Mouse (Mus musculus): ENCODE results near the gene Plin4.
"Not testable (repeated sequence)": the region's sequence is repeated elsewhere in the genome, so short reads cannot be mapped to it uniquely, and the experiment has no call there.

The Plin4 gene

DNA sequence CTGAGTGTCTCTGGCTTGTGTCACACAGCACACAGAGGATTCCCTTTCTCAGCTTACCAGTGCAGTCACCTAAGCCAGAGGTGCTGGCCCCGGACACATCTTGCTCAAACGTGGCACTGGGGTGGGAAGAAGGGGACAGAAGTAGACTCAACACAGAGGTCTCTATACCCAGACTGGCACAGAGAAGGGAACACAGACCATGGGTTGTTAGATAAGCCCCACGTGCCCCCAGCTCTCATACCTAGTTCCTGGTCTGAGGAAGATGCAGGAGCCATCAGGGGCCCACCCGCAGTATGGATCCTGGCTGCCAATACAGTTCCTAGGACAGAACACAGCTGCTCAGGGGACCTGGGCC is 15.7 kb upstream of the Plin4 start:
- DNase-seq: no peak

DNA sequence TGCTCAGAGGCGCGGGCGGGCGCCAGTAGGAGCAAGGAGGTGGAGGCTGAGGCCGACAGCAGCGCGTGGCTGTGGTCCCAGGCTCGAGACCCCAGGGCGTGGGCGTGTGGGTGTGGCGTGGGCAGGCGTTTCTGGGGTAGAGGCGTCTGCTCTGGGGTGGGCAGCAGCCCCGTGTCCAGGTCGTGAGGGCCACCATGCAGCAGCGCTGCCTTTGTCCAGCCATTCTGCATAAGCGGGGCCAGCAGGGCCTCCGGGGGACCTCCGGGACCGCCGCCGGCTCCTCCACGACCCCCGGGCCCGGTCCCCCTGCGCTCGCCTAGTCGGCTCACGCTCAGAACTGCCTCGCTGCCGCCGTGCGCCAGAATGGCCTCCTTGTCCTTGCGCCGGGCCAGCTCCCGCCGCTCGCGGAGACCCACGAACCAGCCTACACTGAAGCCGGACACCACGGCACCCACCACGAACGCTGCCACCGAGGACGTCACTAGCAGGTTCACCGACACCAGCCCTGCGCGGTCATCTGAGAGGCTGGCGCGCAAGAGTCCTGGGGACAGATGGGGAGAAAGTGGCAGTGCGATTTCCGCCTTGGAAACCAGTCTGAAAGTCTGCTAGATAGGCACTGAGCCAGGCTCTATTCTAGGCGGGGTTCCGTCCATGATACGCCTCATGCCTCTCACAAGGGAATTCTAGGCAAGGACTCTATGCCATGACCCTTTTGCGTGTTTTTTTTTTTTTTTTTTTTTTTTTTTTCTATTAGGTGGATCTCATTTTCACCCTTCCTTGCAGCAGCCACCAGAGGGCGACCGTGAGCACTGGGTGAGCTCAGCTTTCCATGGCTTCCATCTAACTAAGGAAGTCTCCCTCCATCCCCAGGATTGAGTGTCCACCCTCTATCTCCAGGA is 15.0 kb upstream of the Plin4 start:
- DNase-seq: no peak

DNA sequence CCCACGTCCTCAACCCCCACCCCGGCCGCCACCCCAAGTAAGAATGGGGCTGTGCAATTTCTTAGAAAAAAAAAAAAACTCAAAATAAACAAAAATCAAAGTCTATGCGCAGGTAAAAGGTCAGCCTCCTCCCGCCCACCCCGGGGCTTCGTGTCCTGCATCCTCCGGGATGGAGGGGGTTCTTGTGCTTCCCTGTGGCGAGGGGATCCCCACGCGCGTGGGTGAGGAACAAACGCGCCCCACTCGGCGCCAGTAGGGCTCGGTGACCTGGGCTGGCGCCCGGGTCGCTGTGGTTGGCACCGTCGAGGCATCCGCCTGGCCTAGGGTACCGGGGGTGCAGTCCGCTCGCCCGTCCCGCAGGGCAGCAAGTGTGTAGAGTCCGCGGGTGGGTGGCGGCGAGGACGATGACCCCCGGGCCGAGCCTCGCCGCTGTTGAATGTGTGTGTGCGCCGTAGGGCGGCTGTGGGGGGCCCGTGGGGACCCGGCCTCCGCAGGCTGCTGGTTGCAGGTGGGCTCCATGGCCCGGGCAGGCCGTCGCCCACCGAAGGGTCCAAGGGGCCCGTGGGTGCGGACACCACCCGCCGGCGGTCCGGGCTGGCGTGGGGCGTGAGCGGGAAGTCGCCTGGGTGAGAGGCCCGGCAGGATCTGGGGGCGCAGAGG is 14.2 kb upstream of the Plin4 start:
- no peak for DNase-seq

DNA sequence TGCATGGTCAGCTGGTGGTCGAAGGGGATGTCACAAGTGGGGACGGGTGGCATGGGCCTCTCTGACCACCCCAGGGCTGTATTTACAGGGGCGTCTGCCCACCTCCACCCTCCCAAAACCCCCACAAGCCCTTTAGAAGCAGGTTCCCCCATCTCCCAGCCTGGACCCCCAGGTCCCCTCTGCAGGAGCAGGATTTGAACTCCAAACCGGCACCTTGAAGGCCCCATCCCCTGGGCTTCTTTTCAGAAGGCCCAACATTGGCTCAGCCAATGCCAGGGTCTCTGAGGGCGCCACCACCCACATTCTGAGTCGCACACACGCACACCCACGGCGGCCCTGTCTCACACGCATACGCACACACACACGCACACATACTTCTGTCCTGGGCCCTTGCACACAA is 13.6 kb upstream of the Plin4 start:
- DNase-seq: no peak

DNA sequence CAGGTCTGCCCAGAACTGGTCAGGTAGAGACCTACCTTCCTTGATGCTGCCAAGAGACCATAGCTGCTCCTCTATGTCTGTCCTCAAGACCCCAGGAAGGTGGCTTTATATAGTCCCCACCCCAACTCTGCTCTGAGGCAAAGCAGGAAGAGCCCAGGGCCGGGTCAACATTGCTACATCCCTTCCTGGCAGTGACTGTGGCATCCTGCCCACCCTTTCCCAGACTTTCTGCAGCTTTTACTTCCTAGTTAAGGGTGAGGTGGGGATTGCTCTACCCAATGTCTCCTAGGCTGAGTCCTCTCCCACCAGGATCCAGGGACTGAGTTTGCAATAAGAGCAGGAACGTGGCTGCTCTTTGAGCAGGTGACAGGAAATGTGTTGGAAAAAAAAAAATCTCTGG is 12.2 kb upstream of the Plin4 start, which contains the start of gene Lrg1:
Gene Lrg1 (minus strand): TSS at position 176 of the 400 bp plus-strand sequence.
- DNase-seq: no peak

DNA sequence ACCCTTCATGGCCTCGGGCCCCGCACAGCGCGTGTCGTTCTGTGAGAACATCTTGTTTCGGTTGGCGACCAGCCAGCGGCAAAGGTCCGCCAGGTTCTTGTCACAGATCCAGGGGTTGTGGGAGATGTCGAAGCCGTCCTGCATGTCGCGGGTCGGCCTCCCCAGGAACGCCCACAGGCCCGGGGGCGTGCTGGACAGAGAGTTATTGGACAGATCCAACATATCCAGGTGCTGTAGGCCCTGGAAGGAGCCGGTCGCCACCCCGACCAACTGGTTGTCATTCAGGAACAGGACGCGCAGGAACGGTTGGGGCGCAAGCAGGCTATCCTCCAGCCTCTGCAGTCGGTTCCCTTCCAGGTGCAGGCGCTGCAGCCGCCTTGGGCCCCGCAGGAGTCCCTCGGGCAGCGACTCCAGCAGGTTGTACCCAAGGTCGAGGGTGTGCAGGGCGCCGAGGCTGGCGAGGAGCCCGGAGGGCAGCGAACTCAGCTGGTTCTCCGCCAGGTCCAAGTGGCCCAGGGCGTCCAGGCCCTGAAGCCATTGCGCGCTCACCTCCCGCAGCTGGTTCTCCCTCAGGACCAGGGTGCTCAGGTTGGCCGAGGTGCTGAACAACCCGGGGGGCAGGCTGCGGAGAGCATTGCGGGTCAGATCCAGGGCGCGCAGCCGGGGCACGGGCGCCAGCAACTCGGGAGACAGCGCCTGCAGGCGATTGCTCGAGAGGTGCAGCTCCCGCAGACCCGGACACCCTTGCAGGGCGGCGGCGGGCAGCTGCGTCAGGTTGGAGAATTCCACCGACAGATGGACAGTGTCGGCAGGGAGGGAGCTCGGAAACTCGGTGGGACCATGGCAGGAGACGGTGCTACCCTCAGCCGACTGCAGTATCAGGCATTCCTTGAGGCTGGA is 10.6 kb upstream of the Plin4 start:
- DNase-seq: no peak

DNA sequence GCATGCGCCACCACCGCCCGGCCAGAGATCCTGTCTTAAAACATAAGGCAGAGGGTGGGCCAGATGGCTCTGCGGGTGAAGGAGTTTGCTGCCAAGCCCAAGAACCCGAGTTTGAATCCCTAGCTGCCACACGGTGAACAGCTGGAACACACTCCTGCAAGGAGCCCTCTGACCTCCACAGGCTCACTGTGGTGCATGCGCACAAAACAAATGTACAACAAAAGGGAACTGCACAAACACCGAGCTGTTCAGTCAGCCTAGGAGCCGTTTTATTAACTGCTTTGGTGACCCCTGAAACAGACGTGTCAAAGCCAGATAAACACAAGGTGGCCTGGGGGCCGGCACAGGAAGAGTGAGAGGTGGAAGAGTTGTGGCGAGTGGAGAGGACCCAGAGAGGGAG is 9.8 kb upstream of the Plin4 start:
- DNase-seq: no peak

DNA sequence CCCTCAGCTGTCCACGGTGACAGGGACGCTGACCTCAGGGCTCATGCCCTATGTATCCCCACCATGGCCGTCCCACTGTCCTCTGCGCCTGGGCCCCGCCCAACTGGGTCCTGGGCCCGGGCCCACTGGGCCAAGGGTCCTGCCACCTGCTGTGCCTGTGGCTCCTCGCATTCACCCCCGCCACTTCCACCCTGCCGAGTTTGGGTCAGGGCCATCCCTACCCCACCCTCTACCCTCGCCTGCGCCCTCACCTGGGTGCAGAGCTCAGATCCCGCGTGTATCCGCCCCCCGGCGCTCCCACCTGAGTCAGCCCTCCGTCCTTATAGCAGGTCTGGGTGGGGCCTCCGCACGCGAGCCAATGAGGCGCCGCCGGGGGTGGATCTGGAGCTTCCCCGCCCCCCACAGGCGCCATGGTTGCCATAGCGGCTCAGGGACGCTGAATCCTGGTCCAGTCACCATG is 7.7 kb upstream of the Plin4 start, which contains the start of gene Plin5:
Gene Plin5 (minus strand): TSS at position 346 of the 460 bp plus-strand sequence.
- DNase-seq: no peak

DNA sequence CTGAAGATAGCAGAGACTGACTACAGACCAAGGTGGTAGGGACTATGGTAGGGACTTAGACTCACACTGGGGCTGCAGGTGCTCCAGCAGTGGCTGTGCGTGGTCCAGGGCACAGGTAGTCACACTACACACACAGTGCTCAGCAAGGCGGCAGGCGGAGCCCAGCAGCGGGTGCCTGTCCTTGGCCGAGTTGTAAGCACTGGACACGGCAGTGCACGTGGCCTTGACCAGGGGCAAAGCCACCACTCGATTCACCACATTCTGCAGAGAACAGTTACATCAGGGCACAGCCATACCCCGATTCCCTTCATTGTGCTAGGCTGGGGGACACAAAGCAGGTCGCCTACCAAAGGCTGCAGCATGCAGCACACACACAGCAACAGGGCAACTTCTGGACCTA is 6.6 kb upstream of the Plin4 start:
- no peak for DNase-seq

DNA sequence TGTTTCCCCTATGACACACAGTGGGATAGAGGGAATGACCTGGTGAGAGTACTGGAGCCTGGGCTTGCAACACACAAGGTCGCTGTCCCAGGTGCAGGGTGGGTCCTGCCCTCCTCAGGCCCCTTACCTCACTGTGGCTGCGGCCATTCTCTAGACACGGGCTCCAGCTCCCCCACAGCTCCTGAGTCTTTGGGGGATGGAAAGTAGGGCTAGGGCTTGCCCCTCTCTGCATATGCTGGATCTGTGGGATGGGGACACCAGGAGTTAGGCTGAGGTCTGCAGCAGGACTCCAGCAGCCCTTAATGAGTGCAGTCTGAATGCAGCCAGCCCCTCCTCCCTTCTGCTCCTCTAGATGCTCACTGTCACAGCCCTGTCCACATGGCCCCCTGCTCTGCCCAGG is 3.1 kb upstream of the Plin4 start:
- no peak for DNase-seq

DNA sequence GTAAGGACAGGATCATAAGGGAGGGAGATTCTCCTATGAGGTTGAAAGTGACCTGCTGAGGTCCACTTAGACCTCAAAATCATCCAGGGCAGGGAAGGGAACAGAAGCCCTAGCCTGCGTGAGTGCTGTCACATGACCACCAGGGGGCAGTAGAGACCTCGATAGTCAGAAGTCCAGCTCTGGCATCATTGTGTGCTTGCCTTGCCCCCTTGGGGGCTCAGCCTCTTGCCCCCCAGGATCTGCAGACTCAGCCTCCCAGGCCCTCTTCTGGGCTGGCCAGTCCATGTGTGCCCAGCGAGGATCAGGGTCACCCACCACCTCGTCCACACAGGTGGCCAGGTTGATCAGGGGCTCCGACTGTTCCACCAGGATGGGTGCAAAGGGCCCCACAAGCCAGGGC is 2.3 kb upstream of the Plin4 start:
- no peak for DNase-seq

DNA sequence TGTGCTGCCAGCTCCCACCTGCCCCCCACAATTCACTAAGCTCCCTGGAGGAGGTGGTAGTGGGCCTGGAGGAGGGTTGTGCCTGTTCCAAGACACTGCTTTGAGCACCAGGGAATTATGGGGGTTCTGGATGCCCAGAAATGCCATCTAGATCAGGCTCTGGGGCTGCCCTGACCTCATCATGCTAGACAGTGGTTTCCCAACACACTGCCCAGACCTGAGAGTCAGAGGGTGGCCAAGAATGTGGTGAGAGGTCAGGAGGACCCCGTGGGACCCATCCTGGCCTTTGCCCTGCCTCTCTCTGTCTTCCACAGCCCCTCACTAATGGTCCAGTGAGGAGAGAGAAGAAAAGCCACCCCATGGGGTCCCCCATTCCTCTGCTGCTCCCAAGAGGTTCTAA is 1.4 kb upstream of the Plin4 start:
- DNase-seq: no peak

DNA sequence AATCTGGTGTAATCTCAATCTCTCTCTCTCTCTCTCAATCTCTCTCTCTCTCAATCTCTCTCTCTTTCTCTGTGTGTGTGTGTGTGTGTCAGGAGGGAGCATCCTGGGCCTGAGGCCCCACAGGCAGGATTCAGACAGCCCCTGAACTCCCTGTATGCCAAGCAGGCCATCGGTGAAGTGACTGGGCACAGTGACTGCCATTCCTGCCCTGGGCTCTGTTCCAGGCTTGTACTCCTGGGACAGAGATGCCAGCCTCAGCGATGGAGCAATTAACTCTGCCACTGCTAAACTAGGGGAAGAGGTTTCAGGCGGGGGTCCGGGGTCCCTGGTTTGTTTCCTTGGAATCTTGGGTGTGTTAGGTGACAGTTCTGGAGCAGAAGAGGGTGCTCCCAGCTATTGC is 968 bp upstream of the Plin4 start:
- no peak for DNase-seq

DNA sequence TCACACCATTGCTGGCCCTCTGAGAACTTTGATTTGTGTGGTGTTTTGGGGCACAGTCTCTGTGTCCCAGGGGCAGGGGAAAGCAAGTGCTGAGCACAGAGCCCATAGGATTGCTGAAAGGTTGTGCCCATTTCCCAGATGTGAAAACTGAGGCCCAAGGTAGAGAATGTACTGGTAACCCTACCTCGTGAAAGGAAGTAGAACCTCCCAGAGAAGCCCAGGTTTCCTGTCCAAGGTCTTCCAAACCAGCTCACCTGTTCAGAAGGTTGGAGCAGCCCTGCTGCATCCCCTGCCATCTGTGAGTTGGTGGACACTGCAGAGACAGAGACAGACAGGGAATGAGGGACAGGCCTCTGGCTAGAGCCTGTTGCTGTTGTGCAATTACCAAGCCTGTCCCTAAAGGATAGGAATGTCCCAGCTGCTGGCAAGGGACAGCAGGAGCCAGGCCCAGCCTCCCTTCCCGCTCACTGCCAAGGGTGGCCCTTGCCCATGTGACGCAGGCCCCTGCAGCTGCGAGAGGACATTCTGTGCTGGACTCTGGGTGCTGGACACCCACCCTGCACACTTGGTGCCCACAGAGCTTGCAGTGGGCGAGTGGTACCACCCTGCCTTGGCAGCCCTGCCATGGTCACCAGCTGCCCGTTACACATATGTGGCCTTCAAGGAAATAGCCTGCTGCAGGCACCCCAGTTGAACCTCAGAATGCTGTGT is 1.1 kb downstream of the Plin4 start:
- DNase-seq: no peak

DNA sequence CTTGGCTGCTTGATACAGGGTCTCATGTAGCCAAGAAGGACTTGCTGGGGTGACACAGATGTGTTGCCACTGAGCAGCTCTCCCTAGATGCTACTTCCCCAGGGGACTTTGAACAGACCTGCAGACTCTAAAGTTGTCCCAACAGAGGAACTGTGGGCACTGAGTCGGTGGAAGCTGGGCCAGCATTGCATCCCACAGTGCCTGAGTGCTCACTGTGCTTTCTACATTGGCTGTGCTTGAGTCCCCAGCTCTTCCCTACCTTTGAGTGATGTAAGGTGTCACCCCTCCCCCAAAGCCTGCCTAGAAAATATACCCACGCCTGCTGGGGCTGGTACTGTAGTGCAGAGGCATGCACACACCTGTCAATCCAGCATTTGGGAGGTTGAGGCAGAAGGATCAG is 1.9 kb downstream of the Plin4 start:
- no peak for DNase-seq

DNA sequence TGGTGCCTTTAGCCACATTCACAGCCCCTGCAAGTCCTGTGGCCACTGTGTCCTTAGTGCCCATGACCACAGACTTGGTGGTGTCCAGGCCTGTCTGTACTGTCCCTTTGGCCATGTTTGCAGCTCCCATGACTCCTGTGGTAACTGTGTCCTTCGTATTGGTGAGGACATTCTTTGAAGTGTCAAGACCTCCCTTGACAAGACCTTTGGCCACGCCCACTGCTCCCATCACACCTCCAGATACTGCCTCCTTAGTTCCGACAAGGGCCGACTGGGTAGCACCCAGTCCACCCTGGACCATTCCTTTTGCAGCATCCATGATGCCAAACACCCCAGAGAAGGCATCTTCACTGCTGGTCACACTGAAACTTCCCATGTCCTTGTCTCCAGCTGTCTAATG is 2.6 kb downstream of the Plin4 start:
- no peak for DNase-seq

DNA sequence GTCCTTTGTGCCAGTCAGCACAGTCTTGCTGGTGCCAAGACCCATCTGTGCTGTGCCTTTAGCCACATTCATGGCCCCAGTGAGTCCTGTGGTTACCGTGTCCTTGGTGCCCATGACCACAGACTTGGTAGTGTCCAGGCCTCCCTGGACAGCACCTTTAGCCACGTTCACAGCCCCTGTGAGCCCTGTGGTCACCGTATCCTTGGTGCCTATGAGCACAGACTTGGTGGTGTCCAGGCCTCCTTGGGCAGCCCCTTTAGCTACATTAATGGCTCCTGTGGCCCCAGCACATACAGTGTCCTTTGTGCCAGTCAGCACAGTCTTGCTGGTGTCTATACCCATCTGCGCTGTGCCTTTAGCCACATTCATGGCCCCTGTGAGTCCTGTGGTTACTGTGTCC is 3.2 kb downstream of the Plin4 start:
- DNase-seq: not testable (repeated sequence)

DNA sequence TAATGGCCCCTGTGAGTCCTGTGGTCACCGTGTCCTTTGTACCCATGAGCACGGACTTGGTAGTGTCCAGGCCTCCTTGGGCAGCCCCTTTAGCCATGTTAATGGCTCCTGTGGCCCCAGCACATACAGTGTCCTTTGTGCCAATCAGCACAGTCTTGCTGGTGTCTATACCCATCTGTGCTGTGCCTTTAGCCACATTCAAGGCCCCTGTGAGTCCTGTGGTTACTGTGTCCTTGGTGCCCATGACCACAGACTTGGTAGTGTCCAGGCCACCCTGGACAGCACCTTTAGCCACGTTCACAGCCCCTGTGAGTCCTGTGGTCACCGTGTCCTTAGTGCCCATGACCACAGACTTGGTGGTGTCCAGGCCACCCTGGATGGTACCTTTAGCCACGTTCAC is 4.8 kb downstream of the Plin4 start:
- not testable (repeated sequence) for DNase-seq

DNA sequence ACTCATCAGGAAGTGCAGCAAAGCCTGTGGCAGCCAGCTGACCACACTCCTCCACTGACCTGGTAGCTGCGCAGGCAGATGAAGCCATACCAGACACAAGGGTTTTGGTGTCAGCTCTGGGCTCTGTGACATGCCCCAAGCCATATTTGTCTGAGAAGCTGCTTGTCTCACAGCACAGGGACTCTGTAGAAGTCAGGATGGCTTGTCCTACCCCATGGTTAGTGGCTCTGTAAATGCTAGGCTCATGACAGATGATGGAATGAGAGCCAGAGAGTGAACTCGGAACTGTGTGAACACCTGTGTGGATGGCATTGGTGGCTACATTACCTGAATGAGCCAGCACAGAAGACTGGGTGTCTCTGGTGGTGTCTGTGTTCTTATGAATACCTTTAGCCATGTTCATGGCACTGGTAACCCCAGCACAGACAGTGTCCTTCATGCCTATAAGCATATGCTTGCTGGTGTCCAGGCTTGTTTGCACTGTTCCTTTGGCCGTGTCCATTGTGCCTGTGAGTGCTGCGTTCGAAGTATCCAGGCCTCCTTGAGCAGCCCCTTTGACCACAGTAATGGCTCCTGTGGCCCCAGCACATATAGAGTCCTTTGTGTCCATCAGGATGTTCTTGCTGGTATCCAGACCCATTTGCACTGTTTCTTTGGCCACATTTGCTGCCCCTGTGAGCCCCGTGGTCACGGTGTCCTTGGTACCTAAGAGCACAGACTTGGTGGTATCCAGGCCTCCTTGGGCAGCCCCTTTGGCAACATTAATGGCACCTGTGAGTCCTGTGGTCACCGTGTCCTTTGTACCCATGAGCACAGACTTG is 5.9 kb downstream of the Plin4 start:
- DNase-seq: no peak

DNA sequence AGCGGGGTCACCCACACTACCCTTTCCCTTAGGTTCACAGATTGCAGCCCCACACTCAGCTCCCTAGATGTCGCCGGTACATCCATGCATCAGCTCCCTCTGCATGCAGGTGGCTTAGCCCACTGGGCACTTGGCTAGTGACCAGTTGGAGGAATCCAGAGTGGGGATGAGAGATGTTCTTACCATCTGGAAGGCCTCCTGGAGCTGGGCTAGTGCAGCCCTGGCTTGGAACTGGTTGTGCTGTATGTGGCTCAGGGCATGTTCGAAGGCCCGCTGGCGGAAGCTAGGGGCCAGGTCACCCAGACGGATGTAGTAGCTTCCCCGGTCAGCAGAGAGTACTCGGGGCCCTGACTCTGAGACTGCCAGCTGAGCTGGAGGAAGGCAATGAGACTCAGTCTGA is 6.7 kb downstream of the Plin4 start:
- no peak for DNase-seq

DNA sequence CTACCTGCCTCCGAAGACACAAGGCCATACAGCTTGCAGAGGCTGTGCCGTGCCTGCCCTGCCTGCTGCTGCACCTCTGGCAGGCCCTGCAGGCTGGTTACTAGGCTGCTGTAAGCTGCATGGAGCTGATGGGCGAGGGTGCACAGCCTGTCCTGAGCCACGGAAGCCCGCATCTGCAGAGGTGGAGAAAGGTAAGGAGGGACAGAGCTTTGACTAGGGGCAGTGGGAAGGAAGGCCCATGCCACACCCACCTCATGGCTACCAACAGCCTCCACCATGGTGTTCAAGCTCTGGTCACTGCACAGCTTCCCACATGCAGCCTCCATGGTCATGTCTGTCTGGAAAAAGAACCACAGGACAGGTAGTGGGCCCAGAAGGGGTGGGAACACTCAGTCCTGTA is 7.4 kb downstream of the Plin4 start:
- DNase-seq: no peak

DNA sequence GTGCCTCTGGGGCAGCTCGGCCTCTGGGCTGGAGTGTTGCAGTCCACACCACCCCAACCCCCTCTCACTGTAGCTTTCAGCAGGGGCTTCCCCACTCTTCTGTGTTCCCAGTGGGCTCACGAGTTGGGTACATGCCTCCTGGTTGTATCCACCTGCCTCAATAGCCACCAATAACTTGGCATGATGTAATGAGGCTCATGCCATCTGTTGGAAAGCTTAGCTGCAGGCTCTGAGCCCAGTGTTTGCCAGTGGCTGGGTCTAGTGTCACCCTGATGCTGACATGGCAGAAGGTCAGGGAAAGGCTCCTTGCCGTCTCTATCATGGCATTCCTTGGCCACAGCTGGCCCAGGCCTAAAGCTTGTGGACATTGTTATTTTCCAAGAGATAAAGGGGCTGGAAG is 8.8 kb downstream of the Plin4 start:
- no peak for DNase-seq

All from thymus, adult 18-20 months (tissue).